Mouse (Mus musculus): ENCODE measurements around the gene Scgb2b11. TPM values are rescaled to one million over a fixed set of nuclear protein-coding genes. Genes with fewer than 3 reads are reported as not detected.
"Not testable (repeated sequence)": the region's sequence is repeated elsewhere in the genome, so short reads cannot be mapped to it uniquely, and the experiment has no call there.

Scgb2b11 gene
- not detected in 2 replicates for polyA plus RNA-seq (2011; ENCODE audit: insufficient read depth, insufficient read length, low read depth, missing spikeins)

DNA sequence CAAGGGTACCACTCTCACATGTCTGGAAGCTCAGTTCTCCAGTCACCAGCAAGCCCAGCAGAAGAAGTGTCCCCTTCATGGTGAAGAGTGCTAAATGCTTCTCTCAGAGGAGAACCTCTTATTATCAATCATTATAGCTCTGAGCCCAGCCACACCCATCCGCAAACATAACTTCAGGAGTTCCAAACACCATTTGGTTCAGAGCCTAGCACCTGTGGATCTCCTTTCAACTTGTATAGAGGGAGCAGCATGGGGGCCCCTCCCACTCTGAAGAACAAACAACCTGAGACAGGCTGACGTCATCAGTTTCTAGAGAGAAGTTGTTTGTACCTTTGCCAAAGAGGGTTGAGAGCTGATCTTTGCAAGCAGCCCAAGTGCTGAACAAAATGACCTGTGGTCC, at the start of gene Scgb2b11:
Gene Scgb2b11, minus strand, starts transcription at position 101 of the 400 bp plus-strand sequence.
- not testable (repeated sequence) for H3K4me1 ChIP-seq (ENCODE audit: control insufficient read depth, insufficient read depth, low read length); H3K36me3 ChIP-seq (ENCODE audit: control insufficient read depth, insufficient read depth, low read length, poor library complexity, severe bottlenecking); H3K4me3 ChIP-seq (ENCODE audit: low read depth, low read length); H3K9ac ChIP-seq (ENCODE audit: low read depth, poor library complexity, severe bottlenecking); H3K27me3 ChIP-seq (ENCODE audit: control insufficient read depth, insufficient read depth, low read length, poor library complexity, severe bottlenecking); H3K9me3 ChIP-seq (replicated peaks; ENCODE audit: control insufficient read depth, insufficient read depth, low read length, poor library complexity, severe bottlenecking); H3K27ac ChIP-seq (ENCODE audit: insufficient read depth, low read length)

- not testable (repeated sequence) for H3K9ac ChIP-seq (ENCODE audit: low read depth, poor library complexity, severe bottlenecking); H3K4me1 ChIP-seq (ENCODE audit: control insufficient read depth, insufficient read depth, low read length); H3K9me3 ChIP-seq (replicated peaks; ENCODE audit: control insufficient read depth, insufficient read depth, low read length, poor library complexity, severe bottlenecking); H3K36me3 ChIP-seq (ENCODE audit: control insufficient read depth, insufficient read depth, low read length, poor library complexity, severe bottlenecking); H3K27me3 ChIP-seq (ENCODE audit: control insufficient read depth, insufficient read depth, low read length, poor library complexity, severe bottlenecking); H3K4me3 ChIP-seq (ENCODE audit: low read depth, low read length); H3K27ac ChIP-seq (ENCODE audit: insufficient read depth, low read length)
Measured at GRCm38 (mm10) chr7:32222540-32222939, 11.6 kb upstream of the Scgb2b11 start, which contains the start of gene Scgb1b11. Gene Scgb1b11, plus strand, starts transcription at chr7:32222840.

Other genes with a start within 250 kb of the Scgb2b11 start
- not detected in 2 replicates for gene Scgb1b10, start 110.3 kb downstream of the Scgb2b11 start, polyA plus RNA-seq (2011; ENCODE audit: insufficient read depth, insufficient read length, low read depth, missing spikeins)
- gene Scgb1b11, start 11.7 kb upstream of the Scgb2b11 start, polyA plus RNA-seq (2011; ENCODE audit: insufficient read depth, insufficient read length, low read depth, missing spikeins), result not detected in 2 replicates
- not detected in 2 replicates for gene Scgb2b12, start 116.1 kb upstream of the Scgb2b11 start, polyA plus RNA-seq (2011; ENCODE audit: insufficient read depth, insufficient read length, low read depth, missing spikeins)
- not detected in 2 replicates for gene Scgb1b12, start 123.0 kb upstream of the Scgb2b11 start, polyA plus RNA-seq (2011; ENCODE audit: insufficient read depth, insufficient read length, low read depth, missing spikeins)
- gene Scgb1b29, start 230.4 kb upstream of the Scgb2b11 start, polyA plus RNA-seq (2011; ENCODE audit: insufficient read depth, insufficient read length, low read depth, missing spikeins), result not detected in 2 replicates

Measured in ES-Bruce4 (cell line).